Mouse (Mus musculus): ENCODE results near the gene Gm28035. TPM values are rescaled to one million over a fixed set of nuclear protein-coding genes. Genes with fewer than 3 reads are reported as not detected.

The Gm28035 gene
- polyA plus RNA-seq (2012; rRNA removed), result 24.7 and 26.6 TPM in 2 replicates

GRCm38 (mm10) chr2:30240267-30240666, at the start of gene Gm28035:
Gene Gm28035 (plus strand): TSS chr2:30240567.

DNA sequence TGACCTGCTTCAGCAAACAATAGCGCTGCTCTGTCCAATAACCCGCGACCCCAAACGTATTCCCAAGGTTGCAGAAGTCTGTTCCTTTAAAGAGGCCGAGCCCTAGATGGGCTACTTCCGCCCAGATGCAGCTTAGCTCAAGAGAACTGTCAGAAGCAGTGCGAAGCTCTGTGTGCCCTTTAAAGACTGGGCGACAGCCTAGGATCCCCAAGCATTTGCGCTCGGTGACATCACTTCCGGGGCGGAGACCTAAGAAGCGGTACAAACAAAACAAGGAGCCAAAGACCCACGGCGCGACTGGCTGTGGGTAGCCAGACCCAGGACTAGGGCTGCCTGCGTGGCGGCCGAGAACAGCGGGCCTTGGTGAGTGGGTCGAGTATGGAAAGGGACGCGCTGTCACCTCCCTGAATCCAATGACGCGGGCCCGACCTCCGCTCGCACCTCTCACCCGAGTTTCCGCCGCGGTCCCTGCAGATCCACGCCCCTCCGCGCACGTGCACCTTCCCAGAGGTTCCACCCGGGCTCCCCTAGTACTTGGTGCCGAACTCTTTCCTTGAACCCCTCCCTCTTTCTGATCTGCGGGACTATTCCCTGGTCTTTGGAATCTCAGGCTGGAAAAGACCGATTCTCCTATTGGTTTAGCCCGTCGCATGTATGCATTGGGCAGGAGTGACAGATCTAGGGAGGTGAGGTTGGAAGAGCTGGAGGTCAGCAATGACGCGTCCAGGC, 34.6 kb upstream of the Gm28035 start, which contains the start of gene Kyat1:
TSS of gene Kyat1 (minus strand) at position 219 of the 729 bp plus-strand sequence.

DNA sequence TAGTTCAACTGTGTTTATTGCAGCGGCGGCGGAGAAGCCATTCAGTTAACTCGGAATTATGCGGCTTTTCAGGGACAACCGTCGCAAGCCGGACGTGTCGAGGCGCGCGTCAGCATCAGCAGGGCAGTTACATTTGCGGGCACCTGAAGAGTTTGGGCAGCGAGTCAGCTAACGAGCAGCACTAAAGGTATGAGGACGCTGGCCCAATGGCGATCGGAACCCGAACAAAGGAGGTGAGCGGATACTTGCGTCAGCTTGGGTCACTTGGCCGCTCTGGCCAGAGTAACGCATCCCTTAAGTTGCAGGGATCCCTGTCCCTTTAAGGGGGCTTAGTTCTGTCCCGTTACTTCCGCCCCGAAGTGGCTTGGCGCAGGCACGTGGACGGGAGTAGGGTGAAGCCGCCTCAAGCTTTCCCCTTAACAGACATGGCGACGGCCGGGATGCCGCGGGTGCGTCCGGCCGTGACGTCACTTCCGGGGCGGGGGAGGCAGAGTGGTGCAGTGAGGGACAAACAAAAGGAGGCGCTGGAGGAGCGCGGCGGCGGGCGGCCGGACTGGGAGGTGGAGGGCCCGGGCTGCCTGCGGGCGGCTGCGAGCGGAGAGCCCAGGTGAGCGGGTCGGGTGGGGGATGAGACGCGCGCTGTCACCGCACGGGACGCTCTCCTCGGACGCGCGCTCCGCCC, 3.0 kb upstream of the Gm28035 start, which contains the start of gene Lrrc8a:
TSS of gene Lrrc8a (plus strand) at position 517 of the 682 bp plus-strand sequence.

GRCm38 (mm10) chr2:30265767-30266253, 25.4 kb downstream of the Gm28035 start, which contains the start of gene Phyhd1:
Gene Phyhd1 (plus strand): TSS chr2:30266203.

DNA sequence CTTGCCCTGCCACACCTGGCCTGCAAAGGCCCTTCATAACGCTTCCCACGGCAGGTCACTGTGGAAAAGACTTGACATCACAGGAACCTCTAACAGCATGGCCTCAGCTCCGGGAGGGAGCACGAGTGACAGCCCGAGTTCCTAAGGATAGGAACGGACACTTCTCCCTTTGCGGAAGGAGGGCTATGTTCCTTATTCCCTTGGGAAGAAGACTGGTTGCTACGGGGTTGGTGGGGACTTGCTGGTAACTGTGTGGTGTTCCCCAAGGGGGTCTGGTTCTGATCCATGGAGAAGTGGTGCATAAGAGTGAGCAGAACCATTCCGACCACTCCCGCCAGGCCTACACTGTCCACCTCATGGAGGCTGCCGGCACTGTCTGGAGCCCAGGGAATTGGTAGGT, 40.4 kb downstream of the Gm28035 start, which contains the start of gene Gm28038:
TSS of gene Gm28038 (plus strand) at position 301 of the 400 bp plus-strand sequence.

DNA sequence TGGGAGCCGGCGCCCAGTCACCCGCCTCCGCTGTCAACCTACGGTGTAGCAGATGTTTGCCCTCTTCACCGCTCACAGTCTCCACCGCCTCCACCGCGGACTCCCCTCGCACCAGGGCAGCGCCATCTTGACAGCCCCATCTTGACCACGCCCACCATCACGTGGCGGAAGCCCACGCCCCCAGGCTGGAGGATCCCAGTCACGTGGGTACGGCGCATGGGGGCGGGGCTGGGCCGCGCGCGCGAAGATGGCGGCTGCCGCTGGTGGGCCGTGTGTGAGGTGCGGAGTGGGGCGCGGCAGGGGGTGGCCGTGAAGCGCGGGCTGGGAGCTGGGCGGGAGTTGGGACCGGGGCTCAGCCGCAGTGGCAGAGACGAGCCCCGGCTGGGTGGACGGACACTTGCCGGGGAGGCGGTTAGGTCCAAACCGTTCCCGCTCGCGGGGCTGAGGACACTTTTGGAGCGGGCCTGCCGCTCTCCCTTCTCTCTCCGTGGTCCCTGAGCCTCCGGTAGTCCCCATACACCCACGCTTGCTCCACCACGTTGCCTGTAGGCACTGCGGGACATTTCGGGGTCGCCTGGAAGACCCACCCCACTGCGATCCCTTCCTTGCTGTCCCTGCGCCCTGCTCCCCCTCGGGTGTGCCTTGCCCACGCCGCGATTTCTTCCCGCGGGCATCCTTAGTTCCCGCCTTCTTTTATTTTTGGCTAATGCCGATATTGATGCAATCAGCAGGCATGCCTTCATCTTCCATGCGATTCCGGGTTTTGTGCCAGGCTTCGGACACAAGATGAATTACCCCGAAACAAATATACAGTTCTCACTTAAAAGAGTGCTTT, 46.0 kb downstream of the Gm28035 start, which contains the start of the genes Dolk and Nup188:
TSS of gene Dolk (minus strand) at position 143 of the 835 bp plus-strand sequence.
TSS of gene Nup188 (plus strand) at position 206 of the 835 bp plus-strand sequence.

Other genes with a start within 250 kb of the Gm28035 start
- 82.6 and 84.6 TPM in 2 replicates for gene Wdr34, start 191.7 kb upstream of the Gm28035 start, polyA plus RNA-seq (2012; rRNA removed)
- gene Set, start 183.2 kb upstream of the Gm28035 start, polyA plus RNA-seq (2012; rRNA removed), result 94.7 and 122 TPM in 2 replicates
- gene Pkn3, start 162.9 kb upstream of the Gm28035 start, polyA plus RNA-seq (2012; rRNA removed), result 12.3 and 17.6 TPM in 2 replicates
- 122 and 132 TPM in 2 replicates for gene Zdhhc12, start 146.9 kb upstream of the Gm28035 start, polyA plus RNA-seq (2012; rRNA removed)
- 93.9 and 97.8 TPM in 2 replicates for gene Zer1, start 116.0 kb upstream of the Gm28035 start, polyA plus RNA-seq (2012; rRNA removed)
- 70.8 and 76.2 TPM in 2 replicates for gene Tbc1d13, start 106.8 kb upstream of the Gm28035 start, polyA plus RNA-seq (2012; rRNA removed)
- 153 and 202 TPM in 2 replicates for gene Endog, start 69.1 kb upstream of the Gm28035 start, polyA plus RNA-seq (2012; rRNA removed)
- gene Spout1, start 62.1 kb upstream of the Gm28035 start, polyA plus RNA-seq (2012; rRNA removed), result 40.3 and 45.0 TPM in 2 replicates
- gene Kyat1, start 34.7 kb upstream of the Gm28035 start, polyA plus RNA-seq (2012; rRNA removed), result 22.8 and 27.1 TPM in 2 replicates
- gene Lrrc8a, start 2.9 kb upstream of the Gm28035 start, polyA plus RNA-seq (2012; rRNA removed), result 37.6 and 50.6 TPM in 2 replicates
- 14.2 and 19.9 TPM in 2 replicates for gene Phyhd1, start 25.6 kb downstream of the Gm28035 start, polyA plus RNA-seq (2012; rRNA removed)
- gene Gm28038, start 40.5 kb downstream of the Gm28035 start, polyA plus RNA-seq (2012; rRNA removed), result not detected in 2 replicates
- 34.5 and 37.5 TPM in 2 replicates for gene Dolk, start 45.8 kb downstream of the Gm28035 start, polyA plus RNA-seq (2012; rRNA removed)
- gene Nup188, start 45.8 kb downstream of the Gm28035 start, polyA plus RNA-seq (2012; rRNA removed), result 61.6 and 69.2 TPM in 2 replicates
- 247 and 249 TPM in 2 replicates for gene Sh3glb2, start 118.8 kb downstream of the Gm28035 start, polyA plus RNA-seq (2012; rRNA removed)
- gene Miga2, start 123.7 kb downstream of the Gm28035 start, polyA plus RNA-seq (2012; rRNA removed), result 44.2 and 46.2 TPM in 2 replicates
- gene Dolpp1, start 151.7 kb downstream of the Gm28035 start, polyA plus RNA-seq (2012; rRNA removed), result 63.2 and 66.5 TPM in 2 replicates
- 71.6 and 99.4 TPM in 2 replicates for gene Crat, start 175.2 kb downstream of the Gm28035 start, polyA plus RNA-seq (2012; rRNA removed)
- 168 and 185 TPM in 2 replicates for gene Ptpa, start 175.5 kb downstream of the Gm28035 start, polyA plus RNA-seq (2012; rRNA removed)
- gene Ier5l, start 233.7 kb downstream of the Gm28035 start, polyA plus RNA-seq (2012; rRNA removed), result 69.3 and 75.4 TPM in 2 replicates

Measured in ovary, adult 2 months (tissue).